Mouse (Mus musculus) spleen, adult 2 months (tissue): ENCODE measurements around the gene Acbd5.

Experiments
- CTCF ChIP-seq: fragments of 200-500 bp; IDR thresholded peaks from 2 replicates; pipeline ENCODE4 v1.5.1; 2011; ENCODE audit warnings: mild to moderate bottlenecking, inconsistent platforms; ENCODE audit not compliant: insufficient read depth, insufficient read length, insufficient replicate concordance; ENCODE audit errors: extremely low read depth
- POLR2A ChIP-seq: fragments of 200-500 bp; IDR thresholded peaks from 2 replicates; pipeline ENCODE4 v1.6.1; 2011; ENCODE audit warnings: low read depth, low read length, inconsistent platforms

DNA sequence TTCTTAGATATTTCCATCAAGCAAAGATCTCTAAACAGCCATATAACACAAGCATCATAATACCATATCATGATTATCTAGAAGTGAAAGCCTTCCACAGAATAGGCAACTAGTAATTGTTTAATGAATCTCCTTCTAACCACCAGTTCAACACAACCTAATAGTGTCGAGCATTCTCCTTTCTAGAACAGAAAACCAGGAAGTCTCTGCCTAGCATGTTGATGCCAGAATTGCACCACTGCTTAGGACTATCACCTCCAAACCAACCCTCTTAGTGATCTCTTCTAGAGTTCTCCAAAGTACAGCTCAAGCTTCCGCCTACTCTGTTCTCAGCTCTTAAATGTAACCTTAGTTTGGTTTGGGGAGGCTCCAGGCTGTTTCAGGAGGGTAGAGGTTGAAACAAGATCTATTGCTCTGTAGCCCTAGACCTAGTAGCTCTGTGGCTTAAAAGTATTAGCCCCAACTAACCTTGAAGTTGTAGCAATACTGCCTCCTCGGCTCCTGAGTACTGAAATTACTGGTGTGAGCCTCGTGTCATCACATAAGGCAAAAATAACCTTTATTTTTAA lies 44.2 kb upstream of the Acbd5 start:
- TF ChIP-seq CTCF (no peak), POLR2A (no peak)
